Mouse (Mus musculus) G1E-ER4 (cell line): ENCODE results near the gene Hnrnpab. TPM values are rescaled to one million over a fixed set of nuclear protein-coding genes. Genes with fewer than 3 reads are reported as not detected.
A peak's percentile ranks its signal among the peaks of the same experiment; 100 is the strongest.

Experiments used
- GATA1 ChIP-seq: IDR thresholded peaks from one replicate; pipeline ENCODE4 v1.8.0; 2012; ENCODE audit warnings: low read length, inconsistent platforms
- polyA plus RNA-seq: library from polyadenylated mRNA; stranded (reverse); fragments of >175 nt; gene quantifications from 2 replicates; pipeline ENCODE4 v1.2.3, GENCODE M21; 2012

Gene Hnrnpab
- polyA plus RNA-seq, 1 experiment, result 1,514 TPM

DNA sequence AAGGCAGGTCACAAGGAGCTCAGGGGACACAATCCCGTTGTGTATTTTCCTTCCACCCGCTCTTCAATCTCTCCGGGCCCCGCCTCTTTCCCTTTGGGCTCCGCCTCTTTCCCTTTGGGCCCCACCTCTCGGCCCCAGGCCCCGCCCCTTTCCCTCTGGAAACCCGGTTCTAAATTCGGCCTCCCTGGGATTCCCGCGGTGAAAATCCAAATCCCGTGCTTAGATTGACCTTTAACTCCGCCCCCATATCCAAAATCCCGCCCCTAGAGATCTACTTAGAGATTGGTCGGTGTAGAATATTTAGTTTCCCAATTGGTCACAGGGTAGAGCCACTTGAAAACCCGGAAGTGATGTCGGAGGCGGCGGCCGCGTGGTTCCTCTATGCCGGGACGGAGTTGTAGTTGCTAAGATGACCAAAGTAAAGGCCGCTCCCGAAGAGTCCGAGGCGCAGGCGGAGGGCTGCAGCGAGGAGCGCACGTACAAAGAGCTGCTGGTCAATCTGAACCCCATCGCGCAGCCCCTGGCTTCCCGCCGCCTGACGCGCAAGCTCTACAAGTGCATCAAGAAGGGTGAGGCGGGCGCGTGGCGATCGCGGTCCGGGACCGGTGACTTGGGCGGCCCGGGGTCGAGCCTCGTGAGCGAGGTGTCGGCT is 12.9 kb upstream of the Hnrnpab start, which contains the start of gene Nhp2:
Gene Nhp2, plus strand, starts transcription at position 327 of the 652 bp plus-strand sequence.
- TF ChIP-seq GATA1, result no peak

DNA sequence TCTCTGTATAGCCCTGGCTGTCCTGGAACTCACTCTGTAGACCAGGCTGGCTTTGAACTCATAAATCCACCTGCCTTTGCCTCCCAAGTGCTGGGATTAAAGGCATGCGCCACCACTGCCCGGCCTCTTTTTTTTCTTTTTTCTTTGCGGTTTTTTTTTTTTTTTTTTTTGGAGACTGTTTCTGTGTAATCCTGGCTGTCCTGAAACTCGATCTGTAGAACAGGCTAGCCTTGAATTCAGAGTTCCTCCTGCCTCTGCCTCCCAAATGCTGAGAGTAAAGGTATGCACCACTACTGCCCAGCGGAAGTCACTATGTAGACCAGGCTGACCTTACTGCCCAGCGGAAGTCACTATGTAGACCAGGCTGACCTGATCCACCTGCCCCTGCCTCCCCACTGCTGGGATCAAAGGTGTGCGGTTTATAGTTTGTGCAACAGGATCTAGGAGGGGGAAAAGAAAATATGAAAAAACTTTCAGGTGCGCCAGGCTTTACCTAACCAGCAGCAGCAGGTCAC is 12.3 kb upstream of the Hnrnpab start:
- no peak for TF ChIP-seq GATA1

DNA sequence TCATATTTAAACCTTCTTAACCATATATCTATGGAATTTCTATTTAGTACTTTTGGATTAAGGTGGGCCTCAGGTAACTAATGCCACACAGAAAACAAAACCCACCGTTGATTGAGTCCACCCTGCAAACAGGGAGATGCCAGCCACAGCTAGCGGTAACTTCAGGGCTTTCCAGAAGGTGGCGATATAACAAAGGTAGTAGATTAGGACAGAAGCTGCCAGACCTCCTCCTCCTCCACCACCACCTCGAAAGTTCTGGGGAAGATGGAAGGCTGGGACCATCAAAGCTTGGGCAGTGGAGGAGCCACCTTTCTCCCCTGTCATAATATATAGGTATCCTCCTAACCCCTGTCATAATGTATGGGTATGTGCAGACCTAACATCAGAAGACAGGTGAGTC is 11.0 kb upstream of the Hnrnpab start:
- TF ChIP-seq GATA1, result no peak

DNA sequence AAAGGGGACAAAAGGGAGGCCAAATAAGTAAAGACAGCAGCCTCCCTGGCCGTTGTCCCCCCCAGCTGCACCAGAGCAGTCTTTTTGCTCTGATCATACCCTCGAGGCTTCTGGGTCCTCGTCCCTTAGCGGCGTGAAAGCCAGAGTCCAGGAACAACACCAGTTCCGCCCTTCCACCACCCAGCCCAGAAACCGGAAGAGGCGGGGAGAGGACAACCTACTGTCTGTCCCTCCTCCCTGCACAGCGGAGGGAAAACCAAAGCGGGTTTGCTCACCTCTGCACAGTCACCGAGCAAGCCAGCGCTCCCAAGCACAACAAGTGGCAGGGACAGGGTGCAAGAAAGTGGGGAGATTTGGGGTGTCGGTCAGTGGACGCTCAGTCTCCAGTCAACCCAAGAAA is 9.0 kb upstream of the Hnrnpab start:
- no peak for TF ChIP-seq GATA1

DNA sequence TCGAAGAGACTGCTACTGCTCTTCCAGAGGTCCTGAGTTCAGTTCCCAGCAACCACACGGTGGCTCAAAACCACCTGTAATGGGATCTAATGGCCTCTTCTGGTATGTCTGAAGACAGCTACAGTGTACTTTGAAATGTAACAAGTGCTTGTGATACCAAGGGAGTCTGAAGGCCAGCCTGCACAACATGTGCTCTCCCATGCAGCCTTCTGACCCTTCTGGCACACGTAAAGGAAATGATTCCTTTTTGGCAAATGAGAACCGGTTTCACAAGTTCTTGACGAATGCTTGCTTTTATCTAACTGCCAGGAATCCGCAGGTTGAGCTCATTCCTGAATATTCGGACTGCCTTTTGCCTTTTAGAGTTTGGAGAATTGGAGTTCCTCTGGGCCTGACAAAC is 8.5 kb upstream of the Hnrnpab start:
- TF ChIP-seq GATA1, result no peak

DNA sequence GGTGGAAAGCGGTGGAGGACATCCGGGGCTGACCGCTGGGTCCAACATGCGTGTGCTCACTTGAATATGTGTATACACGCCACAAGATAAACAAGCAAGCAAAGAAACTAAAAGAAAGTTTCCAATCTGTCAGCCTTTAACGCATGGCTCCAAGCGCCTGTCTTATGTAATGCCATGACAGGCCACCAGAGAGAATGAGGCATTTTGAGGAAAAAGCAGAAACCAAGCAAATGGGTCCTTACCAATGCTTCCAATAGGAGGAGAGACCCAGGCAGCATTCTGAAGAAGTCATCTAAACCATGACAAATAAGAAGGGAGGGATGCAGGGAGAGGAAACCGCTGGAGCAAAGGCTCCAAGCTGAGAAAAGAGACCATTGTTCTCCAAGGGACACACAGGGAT is 7.6 kb upstream of the Hnrnpab start:
- no peak for TF ChIP-seq GATA1

DNA sequence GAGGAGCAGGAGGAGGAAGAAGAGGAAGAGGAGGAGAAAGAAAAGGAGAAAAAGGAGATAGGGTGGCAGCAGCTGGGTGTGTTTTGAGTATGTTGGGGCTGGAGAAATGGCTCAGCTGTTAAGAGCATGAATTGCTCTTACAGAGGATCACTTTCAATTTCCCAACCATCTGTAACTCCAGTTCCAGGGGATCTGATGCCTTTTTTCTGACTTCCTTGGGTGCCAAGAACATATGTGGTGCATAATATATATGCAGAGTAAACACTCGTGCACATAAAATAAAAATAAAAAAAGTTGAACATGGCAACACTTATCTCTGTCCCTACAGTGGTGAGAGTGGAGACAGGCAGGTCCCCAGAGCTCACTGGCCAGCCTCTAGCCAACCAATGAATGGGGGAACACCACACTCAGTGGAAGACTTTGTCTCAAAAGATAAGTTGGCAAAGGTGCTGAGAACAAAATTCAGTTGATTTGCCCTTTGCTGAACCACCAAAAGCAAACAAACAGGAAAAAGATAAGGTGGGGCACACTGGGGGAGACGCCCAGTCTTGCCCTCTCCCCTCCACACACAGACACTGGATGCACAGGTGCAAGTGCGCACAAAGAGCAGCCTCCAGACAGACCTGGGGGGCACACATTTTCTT is 2.7 kb upstream of the Hnrnpab start:
- TF ChIP-seq GATA1, result peak; percentile 4

DNA sequence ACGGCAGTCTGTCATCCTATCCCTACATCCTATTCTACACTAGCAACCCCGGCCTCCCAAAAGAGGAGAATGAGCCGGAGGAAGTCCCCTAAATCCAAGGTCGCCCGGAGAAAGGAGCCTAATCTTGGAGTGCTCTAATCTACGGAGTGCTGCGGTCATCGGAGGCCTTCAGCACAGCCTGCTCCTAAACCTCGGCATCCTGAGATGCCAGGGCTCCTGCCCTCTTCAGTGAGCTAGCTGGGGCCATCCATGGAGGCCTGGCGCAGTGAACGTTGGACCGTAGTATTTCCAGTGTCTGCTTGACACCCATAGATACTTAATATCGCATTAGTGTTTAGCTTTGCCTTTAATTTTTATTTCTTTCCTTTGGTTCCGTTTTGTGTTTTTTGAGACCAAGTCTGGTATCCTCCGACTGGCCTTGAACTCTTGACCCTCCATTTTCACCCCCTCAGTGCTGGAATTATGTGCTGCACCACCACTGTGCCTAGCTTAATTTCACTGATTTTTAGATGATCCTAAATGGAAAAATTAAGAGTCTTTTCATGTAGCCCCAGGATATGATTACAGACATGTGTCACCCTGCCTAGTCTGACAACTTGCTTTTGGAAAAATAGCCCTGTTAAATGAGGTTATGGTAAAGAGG is 570 bp upstream of the Hnrnpab start:
- TF ChIP-seq GATA1, result no peak

DNA sequence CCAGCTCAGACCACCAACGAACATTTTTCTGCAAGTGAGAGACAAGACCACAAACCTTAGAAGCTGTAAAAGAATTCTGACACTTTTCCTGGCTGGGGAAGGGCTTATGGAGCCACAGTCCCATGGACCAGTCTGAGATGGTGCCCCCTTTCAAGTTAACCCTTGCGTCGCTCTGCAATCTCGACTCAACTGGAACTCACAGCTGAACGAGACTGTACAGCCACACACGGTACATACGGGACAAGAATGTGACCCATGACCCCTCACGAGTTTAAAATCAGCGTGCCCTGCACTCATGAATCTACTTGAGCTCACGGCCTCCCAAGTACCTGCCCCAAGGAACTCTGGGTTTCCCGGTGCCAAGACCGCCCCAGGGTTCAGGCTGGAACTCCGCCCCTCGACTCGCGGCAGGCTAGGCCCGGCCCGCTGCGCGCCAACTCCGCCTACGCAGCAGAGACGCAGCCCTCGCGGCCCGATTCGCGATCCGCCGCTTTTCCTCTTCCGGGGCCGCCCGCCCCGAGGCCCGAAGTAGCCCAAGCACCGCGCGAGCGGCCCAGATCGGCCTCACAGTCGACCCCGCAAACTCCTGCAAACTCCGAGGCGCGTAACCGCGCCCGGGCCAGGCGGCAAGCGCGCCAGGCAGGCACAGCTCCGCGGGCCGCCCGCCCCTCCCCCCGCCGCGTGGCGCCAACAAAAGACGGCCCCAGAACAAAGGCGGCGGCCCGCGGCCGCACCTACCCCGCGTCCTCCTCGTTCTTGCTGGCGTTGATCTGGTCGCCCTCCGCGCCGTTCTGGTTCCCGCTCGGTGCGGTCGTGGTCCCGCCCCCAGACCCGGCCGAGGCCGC is 823 bp downstream of the Hnrnpab start:
- no peak for TF ChIP-seq GATA1

DNA sequence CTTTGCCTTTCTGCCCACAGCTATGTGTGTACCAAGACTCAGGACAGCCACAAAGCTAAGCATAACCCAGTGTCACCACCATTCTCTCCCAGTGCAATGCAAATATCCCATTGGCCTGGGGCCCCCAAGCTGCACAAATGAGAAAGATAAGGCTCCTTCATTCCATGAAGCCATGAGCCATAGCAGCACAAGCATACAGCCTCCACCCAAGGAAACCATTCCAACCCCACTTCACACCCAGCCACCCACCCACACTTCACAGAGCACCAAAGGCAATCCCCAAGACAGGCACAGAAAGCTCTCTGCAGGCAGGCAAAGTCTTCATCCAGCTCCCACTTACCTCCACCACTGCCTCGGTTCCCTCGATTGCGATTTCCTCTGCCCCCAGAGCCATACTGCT is 4.4 kb downstream of the Hnrnpab start:
- TF ChIP-seq GATA1, result no peak

DNA sequence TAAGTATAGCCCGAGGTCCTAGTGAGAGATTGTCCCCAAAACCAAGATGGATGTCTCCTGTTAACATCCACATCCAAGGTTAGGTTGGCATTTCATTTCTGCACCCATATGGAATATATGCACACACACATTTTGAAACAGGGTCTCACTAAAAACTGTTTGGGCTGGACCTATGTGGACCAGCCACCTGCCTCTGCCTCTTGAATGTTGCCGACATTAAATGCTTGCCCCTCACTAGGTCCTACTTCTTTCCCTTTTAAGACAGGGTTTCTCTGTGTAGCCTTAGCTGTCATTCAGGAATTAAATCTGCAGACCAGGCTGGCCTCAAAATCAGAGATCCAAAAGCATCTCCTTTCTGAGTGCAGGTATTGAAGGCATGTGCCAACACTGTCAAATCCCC is 9.1 kb downstream of the Hnrnpab start:
- TF ChIP-seq GATA1, result no peak

DNA sequence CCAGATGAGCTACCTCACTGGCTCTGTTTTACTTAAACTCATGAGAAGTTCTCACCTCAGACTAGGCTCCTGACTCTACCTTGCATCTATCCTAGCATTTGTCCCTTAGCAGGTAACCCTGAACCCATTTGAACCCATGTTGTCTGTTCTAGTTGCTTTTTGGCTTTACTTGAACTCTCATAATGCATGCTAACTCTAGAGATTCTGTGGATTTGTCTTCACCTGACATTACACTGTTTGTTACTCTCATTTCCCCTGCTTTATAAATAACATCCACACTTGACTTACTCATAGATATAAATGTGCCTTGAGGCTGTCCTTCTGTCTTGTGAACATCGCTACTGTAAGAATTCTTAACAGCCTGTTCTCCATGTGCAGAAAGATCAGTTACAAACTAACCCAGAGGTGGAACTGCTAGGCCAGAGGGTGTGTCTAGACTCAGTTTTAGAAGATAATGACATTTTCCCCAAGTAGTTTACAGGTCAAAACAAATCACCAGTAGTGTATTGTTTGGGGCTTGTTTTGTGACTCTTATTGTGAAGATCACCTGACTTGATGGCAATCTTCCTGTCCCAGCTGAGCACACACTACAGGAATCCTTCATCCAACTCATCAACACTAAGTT is 11.1 kb downstream of the Hnrnpab start:
- TF ChIP-seq GATA1, result no peak

DNA sequence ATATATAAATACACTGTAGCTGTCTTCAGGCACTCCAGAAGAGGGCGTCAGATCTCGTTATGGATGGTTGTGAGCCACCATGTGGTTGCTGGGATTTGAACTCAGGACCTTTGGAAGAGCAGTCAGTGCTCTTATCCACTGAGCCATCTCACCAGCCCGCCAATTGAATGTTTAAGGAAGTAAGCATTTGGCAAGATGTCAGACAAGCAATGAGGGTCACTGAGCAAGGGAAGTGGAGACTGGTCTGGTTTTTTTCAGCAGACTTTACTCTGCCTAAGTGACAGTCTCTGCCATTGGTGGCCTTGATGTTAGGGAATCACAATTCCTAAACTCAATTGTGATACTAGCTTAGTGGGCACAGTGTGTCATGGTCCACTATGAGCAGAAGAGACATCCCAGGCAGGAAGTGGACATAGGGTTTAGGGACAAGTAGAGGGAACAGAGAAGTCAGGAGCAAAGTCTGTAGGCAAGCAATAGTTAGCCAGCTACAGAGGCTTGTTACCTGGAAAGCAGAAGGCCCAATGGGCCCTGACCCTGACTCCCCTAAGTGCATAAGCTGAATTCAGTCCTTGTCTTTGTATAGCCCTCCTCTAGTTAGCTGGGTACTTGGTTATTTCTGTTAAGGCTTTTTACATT is 11.8 kb downstream of the Hnrnpab start:
- TF ChIP-seq GATA1, result no peak

DNA sequence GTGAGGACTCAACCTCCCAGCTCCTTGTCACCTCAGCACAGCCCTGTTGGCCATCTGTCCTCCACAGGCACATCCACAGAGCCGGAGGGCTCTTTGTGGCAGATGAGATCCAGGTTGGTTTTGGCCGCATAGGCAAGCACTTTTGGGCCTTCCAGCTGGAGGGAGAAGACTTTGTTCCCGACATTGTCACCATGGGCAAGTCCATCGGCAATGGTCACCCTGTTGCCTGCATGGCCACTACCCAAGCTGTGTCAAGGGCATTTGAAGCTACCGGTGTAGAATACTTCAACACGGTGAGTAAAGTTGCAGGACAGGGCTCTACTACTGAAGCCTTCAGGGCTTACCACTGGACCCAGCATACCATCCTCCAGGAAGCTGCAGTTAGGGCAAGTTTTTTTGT is 12.8 kb downstream of the Hnrnpab start:
- TF ChIP-seq GATA1, result no peak

DNA sequence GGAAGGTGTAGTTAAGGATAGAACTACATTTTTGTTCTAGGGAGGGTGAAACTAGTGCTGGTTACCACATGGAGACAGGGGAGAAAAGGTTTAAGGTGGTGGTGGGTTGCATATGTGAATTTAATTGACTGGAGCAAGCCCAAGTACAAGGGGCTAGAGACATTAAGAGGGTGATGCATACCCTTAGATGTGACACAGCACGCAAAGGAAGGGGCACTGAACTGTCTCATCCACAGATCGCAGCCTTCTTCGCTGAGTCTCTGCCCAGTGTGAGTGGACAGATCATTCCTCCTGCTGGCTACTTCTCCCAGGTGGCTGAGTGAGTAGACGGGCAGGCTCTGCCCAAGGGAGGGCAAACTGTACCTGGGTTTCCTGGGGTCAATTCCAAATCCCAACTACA is 13.3 kb downstream of the Hnrnpab start:
- TF ChIP-seq GATA1, result no peak

DNA sequence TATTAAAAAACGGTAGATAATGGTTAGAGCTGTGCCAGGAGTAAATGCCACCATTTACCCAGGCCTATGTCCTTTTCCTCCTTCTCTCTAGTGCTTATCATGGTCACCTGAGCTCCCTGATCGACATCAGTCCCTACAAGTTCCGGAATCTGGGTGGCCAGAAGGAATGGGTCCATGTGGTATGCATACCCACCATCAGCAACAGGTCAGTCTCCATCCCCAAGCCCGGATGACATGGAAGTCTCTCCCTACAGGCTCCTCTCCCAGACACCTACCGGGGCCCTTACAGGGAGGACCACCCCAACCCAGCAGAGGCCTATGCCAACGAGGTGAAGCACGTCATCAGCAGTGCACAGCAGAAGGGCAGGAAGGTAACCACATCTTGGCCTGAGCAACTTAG is 14.7 kb downstream of the Hnrnpab start:
- TF ChIP-seq GATA1, result no peak
